ENCODE assay signal across 9 mouse cellular contexts in the genomic region with DNA sequence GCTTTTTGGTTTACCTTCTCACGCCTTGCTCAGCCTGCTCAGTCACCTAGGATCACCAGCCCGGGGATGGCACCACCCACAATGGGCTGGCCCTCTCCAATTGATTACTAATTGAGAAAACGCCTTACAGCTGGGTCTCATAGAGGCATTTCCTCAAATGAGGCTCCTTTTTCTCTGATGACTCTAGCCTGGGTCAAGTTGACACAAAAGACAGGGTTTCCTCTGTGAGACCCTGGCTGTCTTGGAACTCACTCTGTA. TPM values are rescaled to one million over a fixed set of nuclear protein-coding genes. Genes with fewer than 3 reads are reported as not detected.
DNase-seq lines count a peak whose midpoint lies in the region; ATAC-seq and TF ChIP-seq lines count a peak whose summit lies in the region.
"Had no signal": no experiment of that assay in that cellular context is flagged by ENCODE, and none has a peak within 500 bp of the region (broad histone marks: within the 10 kb centered on the region; RNA-seq: fewer than 3 reads in every experiment).

No protein-coding gene starts in this region.

- TF ChIP-seq CTCF in liver, adult 2 months (IDR thresholded peaks at IDR 0.05; ENCODE audit: low read depth, low read length), result no peak

- no peak for TF ChIP-seq POLR2A in liver, adult 2 months (IDR thresholded peaks at IDR 0.05; ENCODE audit: extremely low read depth, insufficient read depth, low read length)

- peaks cover 37% of the 10 kb centered on the region for H3K4me1 ChIP-seq in heart, embryonic 11.5 days (ENCODE audit: control insufficient read depth, insufficient read depth, low read length)
- H3K4me1 ChIP-seq in liver, adult 2 months (ENCODE audit: control insufficient read depth, insufficient read depth, low read length), result peaks cover 11% of the 10 kb centered on the region
- H3K4me1 ChIP-seq in embryonic facial prominence, embryonic 13.5 days, result peaks cover 35% of the 10 kb centered on the region
- H3K4me1 ChIP-seq in liver, embryonic 15.5 days (replicated peaks), result peaks cover 49% of the 10 kb centered on the region

- intact Hi-C loops in left cerebral cortex, postnatal 25 days (cut with DNase I), result no loop called here

- no peaks in the 10 kb centered on the region for H3K9me3 ChIP-seq in heart, embryonic 11.5 days (replicated peaks; ENCODE audit: control insufficient read depth, low read length)
- no peaks in the 10 kb centered on the region for H3K9me3 ChIP-seq in embryonic facial prominence, embryonic 13.5 days
- no peaks in the 10 kb centered on the region for H3K9me3 ChIP-seq in liver, embryonic 15.5 days (replicated peaks)

- H3K9ac ChIP-seq in heart, embryonic 11.5 days (ENCODE audit: low read depth, low read length), result peak overlapping the region; percentile 44; the same call in 1 of the 2 replicates
- H3K9ac ChIP-seq in liver, adult 2 months (ENCODE audit: low read depth, low read length), result no peak overlapping the region
- H3K9ac ChIP-seq in embryonic facial prominence, embryonic 13.5 days, result peak overlapping the region; percentile 61; the same call in 1 of the 2 replicates
- no peak overlapping the region for H3K9ac ChIP-seq in liver, embryonic 15.5 days

- no peaks in the 10 kb centered on the region for H3K79me2 ChIP-seq in liver, adult 2 months (ENCODE audit: control insufficient read depth, insufficient read depth, low read length)

- no peak for DNase-seq in heart, postnatal 4 days
- no peak for DNase-seq in liver, adult 2 months (ENCODE audit: extremely low read depth, low read depth, low spot score)
- DNase-seq in liver, result no peak
- DNase-seq in cerebellum, adult 11 months, result no peak
- no peak for DNase-seq in left cerebral cortex, postnatal 25 days (ENCODE audit: low spot score in 2 of 2)
- DNase-seq: B cell, adult 2 months had no signal

- H3K27me3 ChIP-seq in heart, embryonic 11.5 days (ENCODE audit: control insufficient read depth, insufficient read depth, low read length), result no peaks in the 10 kb centered on the region
- H3K27me3 ChIP-seq in liver, adult 2 months (ENCODE audit: control insufficient read depth, insufficient read depth, low read length), result no peaks in the 10 kb centered on the region
- H3K27me3 ChIP-seq in embryonic facial prominence, embryonic 13.5 days, result no peaks in the 10 kb centered on the region
- 0 out of 2 replicates have a peak, but pooled peaks cover under 1% of the 10 kb centered on the region for H3K27me3 ChIP-seq in liver, embryonic 15.5 days

- ATAC-seq in heart, embryonic 11.5 days (replicated peaks; ENCODE audit: insufficient number of reproducible peaks, low FRiP score, low TSS enrichment), result no peak
- ATAC-seq in embryonic facial prominence, embryonic 13.5 days (ENCODE audit: insufficient number of reproducible peaks, insufficient read depth, low FRiP score, low TSS enrichment, low read depth), result no peak
- ATAC-seq in liver, embryonic 15.5 days (ENCODE audit: insufficient read depth), result no peak

- no peak overlapping the region for H3K4me2 ChIP-seq in heart, embryonic 11.5 days
- peak overlapping the region; percentile 41 for H3K4me2 ChIP-seq in embryonic facial prominence, embryonic 13.5 days
- H3K4me2 ChIP-seq in liver, embryonic 15.5 days, result no peak overlapping the region

- H3K4me3 ChIP-seq in heart, embryonic 11.5 days (ENCODE audit: low read depth, low read length), result no peak overlapping the region
- H3K4me3 ChIP-seq in liver, adult 2 months (ENCODE audit: insufficient read depth, low read depth, low read length), result no peak overlapping the region
- H3K4me3 ChIP-seq in embryonic facial prominence, embryonic 13.5 days, result no peak overlapping the region
- H3K4me3 ChIP-seq in liver, embryonic 15.5 days (replicated peaks), result no peak overlapping the region

- no peaks in the 10 kb centered on the region for H3K36me3 ChIP-seq in heart, embryonic 11.5 days (ENCODE audit: control insufficient read depth, insufficient read depth, low read length)
- no peaks in the 10 kb centered on the region for H3K36me3 ChIP-seq in liver, adult 2 months (ENCODE audit: control insufficient read depth, insufficient read depth, low read length)
- H3K36me3 ChIP-seq in embryonic facial prominence, embryonic 13.5 days, result no peaks in the 10 kb centered on the region
- no peaks in the 10 kb centered on the region for H3K36me3 ChIP-seq in liver, embryonic 15.5 days (replicated peaks)

- H3K27ac ChIP-seq in heart, embryonic 11.5 days (ENCODE audit: low read depth, low read length), result peak overlapping the region; percentile 84
- peak overlapping the region; percentile 44; the same call in 1 of the 2 replicates for H3K27ac ChIP-seq in liver, adult 2 months (replicated peaks; ENCODE audit: insufficient read depth, low read depth, low read length)
- H3K27ac ChIP-seq in embryonic facial prominence, embryonic 13.5 days, result peak overlapping the region; percentile 93
- 0 out of 2 replicates have a peak overlapping the region, but pooled peaks have one; percentile 11 for H3K27ac ChIP-seq in liver, embryonic 15.5 days (replicated peaks)

- WGBS in heart, embryonic 11.5 days (ENCODE audit: insufficient replicate concordance), result 42% methylated on average over 3 of the region's 3 CpGs
- 62% methylated on average over 3 of the region's 3 CpGs for WGBS in liver, adult 2 months
- 18% methylated on average over 3 of the region's 3 CpGs for WGBS in embryonic facial prominence, embryonic 13.5 days
- WGBS in liver, embryonic 15.5 days (ENCODE audit: insufficient replicate concordance), result 42% methylated on average over 3 of the region's 3 CpGs

RNA-seq across cellular contexts. Expression of gene Zmynd8, which starts 2.2 kb away (rescaled TPM):
- 39.6 and 47.6 TPM in 2 replicates for polyA plus RNA-seq in heart, embryonic 11.5 days (2014; fragmentation: Nextera tagmentation; extraction: Ambion mirVana)
- total RNA-seq in heart, postnatal 4 days (2021), result 10 to 100 TPM; 49.5 to 50.4 TPM
- total RNA-seq in liver, adult 2 months (2014; rRNA removed), result 10.0 and 10.8 TPM in 2 replicates
- polyA plus RNA-seq in liver, adult 2 months (2012; rRNA removed), result 6.4 and 7.8 TPM in 2 replicates
- 61.4 and 62.3 TPM in 2 replicates for polyA plus RNA-seq in embryonic facial prominence, embryonic 13.5 days (2015; fragmentation: Nextera tagmentation; extraction: Ambion mirVana)
- 19.1 and 24.6 TPM in 2 replicates for polyA plus RNA-seq in liver, embryonic 15.5 days (2015; fragmentation: Nextera tagmentation; extraction: Ambion mirVana)
- total RNA-seq in left cerebral cortex, postnatal 25 days (2021), result 100 to 1,000 TPM; 160 to 162 TPM

Comparison
In these comparisons a context has a peak if more than half of its experiments do, and no peak if none do; other contexts are left out.
1. H3K27ac ChIP-seq: peak in every context shown above with its lines; median percentile 93 in embryonic facial prominence, embryonic 13.5 days; 84 in heart, embryonic 11.5 days; 44 in liver, adult 2 months; 11 in liver, embryonic 15.5 days.
2. H3K9ac ChIP-seq: peak in heart, embryonic 11.5 days (single experiment) and embryonic facial prominence, embryonic 13.5 days (single experiment); none in liver, adult 2 months (single experiment) and liver, embryonic 15.5 days (single experiment).